Mouse (Mus musculus) embryonic facial prominence, embryonic 12.5 days (tissue): ENCODE results near the gene Gm20826. TPM values are rescaled to one million over a fixed set of nuclear protein-coding genes. Genes with fewer than 3 reads are reported as not detected.
"Not testable (repeated sequence)": the region's sequence is repeated elsewhere in the genome, so short reads cannot be mapped to it uniquely, and the experiment has no call there.

Experiments used
- ATAC-seq: fragments of 200-750 bp; cut with Nextera tagmentation; 2 replicates; pipeline ENCODE4 v1.8.0; 2017; ENCODE audit not compliant: insufficient number of reproducible peaks, insufficient read depth, low FRiP score, low TSS enrichment
- H3K27ac ChIP-seq: fragments of 300-500 bp; sonication (generic); 2 replicates; pipeline ENCODE4 v1.5.1; 2016; ENCODE audit warnings: mild to moderate bottlenecking
- H3K27me3 ChIP-seq: fragments of 300-500 bp; sonication (generic); 2 replicates; pipeline ENCODE4 v1.6.1; 2016; ENCODE audit warnings: mild to moderate bottlenecking, moderate library complexity
- H3K36me3 ChIP-seq: fragments of 300-500 bp; sonication (generic); 2 replicates; pipeline ENCODE4 v1.6.1; 2016; ENCODE audit warnings: mild to moderate bottlenecking
- H3K4me1 ChIP-seq: fragments of 300-500 bp; sonication (generic); 2 replicates; pipeline ENCODE4 v1.6.1; 2016
- H3K4me2 ChIP-seq: fragments of 300-500 bp; sonication (generic); replicated peaks from 2 replicates; pipeline ENCODE4 v1.6.1; 2016; ENCODE audit warnings: mild to moderate bottlenecking, moderate library complexity
- H3K4me3 ChIP-seq: fragments of 300-500 bp; sonication (generic); 2 replicates; pipeline ENCODE4 v1.5.1; 2016; ENCODE audit warnings: mild to moderate bottlenecking
- H3K9ac ChIP-seq: fragments of 300-500 bp; sonication (generic); 2 replicates; pipeline ENCODE4 v1.6.1; 2016; ENCODE audit warnings: mild to moderate bottlenecking, moderate library complexity
- H3K9me3 ChIP-seq: fragments of 300-500 bp; sonication (generic); 2 replicates; pipeline ENCODE4 v1.6.1; 2016; ENCODE audit warnings: mild to moderate bottlenecking, moderate library complexity
- WGBS: fragments of 180-500 bp; shearing (Covaris S2); methylation state at CpG from one replicate; pipeline ENCODE4 v1.1.7; 2016; 5-methylcytosine and 5-hydroxymethylcytosine counted together
- polyA plus RNA-seq: library from polyadenylated mRNA; unstranded; fragments of >200 nt; fragmentation: Nextera tagmentation; extraction: Ambion mirVana; gene quantifications from 2 replicates; pipeline ENCODE4 v1.2.1, GENCODE M21; 2016

The Gm20826 gene
- polyA plus RNA-seq: not detected in 2 replicates

DNA sequence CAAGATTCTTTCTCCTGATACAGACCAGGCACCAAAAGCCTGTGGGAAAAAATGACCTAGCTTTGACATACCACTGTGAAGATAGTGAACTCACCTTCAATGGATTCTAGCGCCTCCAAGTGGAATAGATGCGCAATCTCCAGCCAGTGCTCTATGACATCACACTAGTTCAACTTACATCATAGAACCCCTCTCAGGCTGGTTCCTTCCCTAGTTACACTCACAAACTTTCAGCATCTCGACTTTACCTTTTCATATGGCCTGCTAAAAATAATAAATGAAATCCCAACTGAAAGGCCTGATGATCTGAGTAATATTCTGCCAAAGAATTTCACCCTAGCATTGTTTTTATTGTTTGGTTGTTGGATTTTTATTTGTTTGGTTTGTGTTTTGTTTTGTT, at the start of gene Gm20826:
Gene Gm20826, minus strand, starts transcription at position 101 of the 400 bp plus-strand sequence.
- not testable (repeated sequence) for H3K27ac ChIP-seq, H3K36me3 ChIP-seq, ATAC-seq, H3K4me1 ChIP-seq, H3K9me3 ChIP-seq, H3K4me3 ChIP-seq, H3K4me2 ChIP-seq, H3K27me3 ChIP-seq, H3K9ac ChIP-seq
- WGBS: no CpG with 5 or more reads among the region's 3 CpGs

Other genes starting within 250 kb of the Gm20826 start
- not detected in 2 replicates for gene Gm21788, start 233.5 kb downstream of the Gm20826 start, polyA plus RNA-seq
- gene Gm28576, start 84.5 kb upstream of the Gm20826 start, polyA plus RNA-seq: not detected in 2 replicates